9 mouse cellular contexts compared by ENCODE assay signal in the genomic region with DNA sequence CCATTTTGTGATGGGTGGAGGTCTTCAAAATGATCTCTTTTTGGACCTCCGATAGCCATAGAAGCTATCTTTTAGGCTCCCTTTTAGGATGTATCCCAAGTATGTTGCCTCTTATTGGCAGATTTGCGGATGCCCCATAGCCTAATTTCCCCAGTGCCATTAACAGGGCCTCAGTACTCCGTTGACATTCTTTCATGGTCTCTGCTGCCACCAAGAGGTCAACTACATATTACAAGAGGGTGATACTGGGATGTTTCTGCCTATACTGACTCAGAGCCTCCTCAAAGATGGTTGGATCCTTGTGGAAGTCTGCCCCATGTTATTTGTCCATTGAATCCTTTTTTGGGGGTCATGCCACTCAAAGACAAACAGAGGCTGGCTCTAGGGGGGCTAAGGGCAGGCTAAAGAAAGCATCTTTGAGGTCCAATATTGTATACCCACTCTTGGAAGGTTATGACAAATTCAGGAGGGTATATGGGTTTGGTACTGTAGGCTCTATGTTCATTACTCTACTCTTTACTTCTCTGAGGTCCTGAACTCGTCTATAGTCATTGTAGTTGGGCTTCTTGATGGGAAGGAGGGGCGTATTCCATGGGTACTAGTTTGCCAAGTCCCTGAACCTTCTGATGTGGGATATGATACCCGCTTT. TPM values are rescaled to one million over a fixed set of nuclear protein-coding genes. Genes with fewer than 3 reads are reported as not detected.
A peak's percentile ranks its signal among the peaks of the same experiment; 100 is the strongest.
DNase-seq lines count a peak whose midpoint lies in the region; ATAC-seq lines count a peak whose summit lies in the region.
"Had no signal": no experiment of that assay in that cellular context is flagged by ENCODE, and none has a peak within 500 bp of the region (broad histone marks: within the 10 kb centered on the region; RNA-seq: fewer than 3 reads in every experiment).

No protein-coding gene starts in this region.

- H3K9ac ChIP-seq in heart, embryonic 11.5 days (ENCODE audit: low read depth, low read length), result no peak overlapping the region
- H3K9ac ChIP-seq in forebrain, embryonic 13.5 days, result no peak overlapping the region
- H3K9ac ChIP-seq in hindbrain, embryonic 13.5 days, result no peak overlapping the region
- H3K9ac ChIP-seq: liver, embryonic 15.5 days had no signal

- DNase-seq in heart, adult 18-20 months, result peak; percentile 74 to 94
- peak; percentile 66 for DNase-seq in c-Kit-positive CD71-negative TER-119-negative erythroid progenitor cells, embryonic 14.5 days (ENCODE audit: low read depth)
- DNase-seq in layer of hippocampus, postnatal 10 days (ENCODE audit: low spot score in 2 of 2), result peak; percentile 84 to 87
- DNase-seq in right cerebral cortex, postnatal 36 days (ENCODE audit: low spot score in 2 of 2), result peak; percentile 45 to 64

- H3K9me3 ChIP-seq in heart, embryonic 11.5 days (replicated peaks; ENCODE audit: control insufficient read depth, low read length), result no peaks in the 10 kb centered on the region
- H3K9me3 ChIP-seq in forebrain, embryonic 13.5 days (replicated peaks), result no peaks in the 10 kb centered on the region
- H3K9me3 ChIP-seq in hindbrain, embryonic 13.5 days, result no peaks in the 10 kb centered on the region
- H3K9me3 ChIP-seq: liver, embryonic 15.5 days had no signal

- no peak for ATAC-seq in heart, embryonic 11.5 days (replicated peaks; ENCODE audit: insufficient number of reproducible peaks, low FRiP score, low TSS enrichment)
- ATAC-seq in forebrain, embryonic 13.5 days, result peak; percentile 80
- ATAC-seq in hindbrain, embryonic 13.5 days (ENCODE audit: low FRiP score), result peak; percentile 77
- peak; percentile 51; the same call in 1 of the 2 replicates for ATAC-seq in megakaryocyte-erythroid progenitor cell, adult 5-6 weeks (replicated peaks; ENCODE audit: low FRiP score, low TSS enrichment, poor library complexity, severe bottlenecking)

- H3K27me3 ChIP-seq in heart, embryonic 11.5 days (ENCODE audit: control insufficient read depth, insufficient read depth, low read length), result no peaks in the 10 kb centered on the region
- no peaks in the 10 kb centered on the region for H3K27me3 ChIP-seq in forebrain, embryonic 13.5 days
- no peaks in the 10 kb centered on the region for H3K27me3 ChIP-seq in hindbrain, embryonic 13.5 days

- no peak overlapping the region for H3K4me3 ChIP-seq in heart, embryonic 11.5 days (ENCODE audit: low read depth, low read length)
- H3K4me3 ChIP-seq in forebrain, embryonic 13.5 days, result no peak overlapping the region
- H3K4me3 ChIP-seq in hindbrain, embryonic 13.5 days, result no peak overlapping the region
- H3K4me3 ChIP-seq: liver, embryonic 15.5 days had no signal

- H3K36me3 ChIP-seq in heart, embryonic 11.5 days (ENCODE audit: control insufficient read depth, insufficient read depth, low read length), result no peaks in the 10 kb centered on the region
- H3K36me3 ChIP-seq in forebrain, embryonic 13.5 days (ENCODE audit: poor library complexity, severe bottlenecking), result no peaks in the 10 kb centered on the region
- H3K36me3 ChIP-seq in hindbrain, embryonic 13.5 days, result no peaks in the 10 kb centered on the region
- H3K36me3 ChIP-seq: liver, embryonic 15.5 days had no signal

- 44% methylated on average over 6 of the region's 6 CpGs for WGBS in heart, embryonic 11.5 days (ENCODE audit: insufficient replicate concordance)
- WGBS in forebrain, embryonic 13.5 days, result 44% methylated on average over 6 of the region's 6 CpGs
- WGBS in hindbrain, embryonic 13.5 days, result 43% methylated on average over 6 of the region's 6 CpGs

- no peak overlapping the region for H3K4me2 ChIP-seq in heart, embryonic 11.5 days
- no peak overlapping the region for H3K4me2 ChIP-seq in forebrain, embryonic 13.5 days
- no peak overlapping the region for H3K4me2 ChIP-seq in hindbrain, embryonic 13.5 days
- H3K4me2 ChIP-seq: liver, embryonic 15.5 days had no signal

- no peak overlapping the region for H3K27ac ChIP-seq in heart, embryonic 11.5 days (ENCODE audit: low read depth, low read length)
- no peak overlapping the region for H3K27ac ChIP-seq in forebrain, embryonic 13.5 days
- H3K27ac ChIP-seq in hindbrain, embryonic 13.5 days, result no peak overlapping the region
- H3K27ac ChIP-seq: liver, embryonic 15.5 days had no signal

- H3K4me1 ChIP-seq in heart, embryonic 11.5 days (ENCODE audit: control insufficient read depth, insufficient read depth, low read length), result no peaks in the 10 kb centered on the region
- H3K4me1 ChIP-seq in forebrain, embryonic 13.5 days, result no peaks in the 10 kb centered on the region
- H3K4me1 ChIP-seq in hindbrain, embryonic 13.5 days (replicated peaks), result no peaks in the 10 kb centered on the region
- H3K4me1 ChIP-seq: liver, embryonic 15.5 days had no signal

RNA-seq across cellular contexts. Expression of a gene that starts 25.6 kb away (rescaled TPM):
- 10 to 100 TPM; 11.1 to 14.0 TPM for total RNA-seq in heart, adult 18-20 months (2021)
- polyA plus RNA-seq in heart, embryonic 11.5 days (2014; fragmentation: Nextera tagmentation; extraction: Ambion mirVana), result 7.1 and 7.8 TPM in 2 replicates
- polyA plus RNA-seq in forebrain, embryonic 13.5 days (2015; fragmentation: Nextera tagmentation; extraction: Ambion mirVana), result 1.9 TPM in 2 replicates
- 2.7 and 2.9 TPM in 2 replicates for polyA plus RNA-seq in hindbrain, embryonic 13.5 days (2015; fragmentation: Nextera tagmentation; extraction: Ambion mirVana)
- 10 to 100 TPM; 20.6 to 24.5 TPM for total RNA-seq in layer of hippocampus, postnatal 10 days (2021)
- 5.9 and 7.4 TPM in 2 replicates for total RNA-seq in megakaryocyte-erythroid progenitor cell, adult 5-6 weeks (2014; fragmentation: Nextera tagmentation)
- total RNA-seq in megakaryocyte-erythroid progenitor cell, adult 5-6 weeks (2017), result 1.6 and 2.3 TPM in 2 replicates
